Mouse (Mus musculus): ENCODE measurements around the gene Trap1. TPM values are rescaled to one million over a fixed set of nuclear protein-coding genes. Genes with fewer than 3 reads are reported as not detected.

Trap1 gene
- polyA plus RNA-seq, 1 experiment: 103 TPM

DNA sequence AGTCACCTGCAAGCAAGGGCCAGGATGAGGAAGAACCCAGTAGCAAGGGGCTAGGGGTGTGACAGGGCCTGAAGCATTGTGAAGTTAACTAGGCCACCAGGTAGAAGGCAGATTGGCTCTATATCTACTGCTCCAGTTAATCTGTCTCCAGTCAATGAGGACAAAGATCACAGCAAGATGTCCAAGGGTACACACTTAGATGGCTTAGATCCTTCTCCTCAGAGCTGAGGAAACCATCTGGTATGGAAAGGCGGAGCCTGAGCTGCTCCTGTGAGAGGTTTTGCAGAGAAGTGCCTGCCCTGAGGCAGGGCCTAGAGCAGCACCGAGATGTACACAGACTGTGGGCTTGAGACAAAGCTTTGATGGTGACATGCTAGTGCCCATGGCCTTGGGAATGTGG lies 33.5 kb downstream of the Trap1 start:
- no peak for TF ChIP-seq MYOG (IDR thresholded peaks at IDR 0.05; ENCODE audit: control insufficient read depth in 1 of 3, insufficient read depth in 1 of 3, insufficient read length in 2 of 3, low read depth in 2 of 3)
- no peak for TF ChIP-seq TCF12 (IDR thresholded peaks at IDR 0.05; ENCODE audit: insufficient read depth, poor library complexity, severe bottlenecking)
- TF ChIP-seq E2F4 (IDR thresholded peaks at IDR 0.05; ENCODE audit: insufficient read depth): no peak
- TF ChIP-seq MAX (IDR thresholded peaks at IDR 0.05; ENCODE audit: low read depth): no peak
- no peak for TF ChIP-seq REST (IDR thresholded peaks at IDR 0.05; ENCODE audit: insufficient read depth, insufficient read length)
- no peak for TF ChIP-seq USF1 (IDR thresholded peaks at IDR 0.05; ENCODE audit: low read depth)
- TF ChIP-seq SRF (IDR thresholded peaks at IDR 0.05; ENCODE audit: control insufficient read depth, insufficient read length, low read depth): no peak
- TF ChIP-seq TCF3 (IDR thresholded peaks at IDR 0.05; ENCODE audit: insufficient read length, low read depth): no peak
- no peak for TF ChIP-seq MYOD1 (IDR thresholded peaks at IDR 0.05; ENCODE audit: control insufficient read depth in 1 of 3, insufficient read length in 2 of 3, low read depth in 2 of 3)
- TF ChIP-seq POLR2A (IDR thresholded peaks at IDR 0.05; ENCODE audit: insufficient read length, low read depth): no peak
- TF ChIP-seq POLR2AphosphoS2 (IDR thresholded peaks at IDR 0.05; ENCODE audit: insufficient read length, low read depth): no peak
- no peak for TF ChIP-seq CEBPB (IDR thresholded peaks at IDR 0.05; ENCODE audit: insufficient read depth, poor library complexity, severe bottlenecking)
- no peaks in the 10 kb centered on the region for H3K79me2 ChIP-seq (ENCODE audit: control insufficient read depth, insufficient read depth)
- H3K4me2 ChIP-seq (ENCODE audit: low read depth): no peak overlapping the region
- no peak overlapping the region for H3ac ChIP-seq (ENCODE audit: control insufficient read depth, insufficient read length)
- peaks cover 30% of the 10 kb centered on the region for H3K36me3 ChIP-seq (ENCODE audit: control insufficient read depth, insufficient read depth)
- H3K27me3 ChIP-seq (ENCODE audit: control insufficient read depth, insufficient read depth, insufficient read length): no peaks in the 10 kb centered on the region
- no peak overlapping the region for H3K4me3 ChIP-seq

DNA sequence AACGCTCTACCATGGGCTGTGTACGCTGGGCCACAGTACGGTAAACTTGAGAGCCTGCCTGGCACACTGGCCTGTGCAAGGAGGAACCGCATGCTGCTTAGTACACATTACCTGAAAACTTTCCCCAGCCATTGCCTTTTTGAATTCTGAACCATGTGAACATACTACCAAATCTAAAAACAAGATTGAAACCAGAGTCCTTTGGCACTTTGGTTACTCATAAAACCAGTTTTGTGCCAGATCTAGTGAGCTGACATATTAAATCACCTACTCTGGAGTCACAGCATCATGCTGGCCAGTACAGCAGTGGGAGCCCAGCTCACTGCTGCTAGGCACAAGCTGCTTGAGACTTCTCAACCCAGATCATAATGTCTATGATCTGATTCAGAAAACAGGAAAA lies 36.0 kb downstream of the Trap1 start:
- H3K79me2 ChIP-seq (ENCODE audit: control insufficient read depth, insufficient read depth): no peaks in the 10 kb centered on the region
- peaks cover 27% of the 10 kb centered on the region for H3K36me3 ChIP-seq (ENCODE audit: control insufficient read depth, insufficient read depth)
- H3K4me2 ChIP-seq (ENCODE audit: low read depth): no peak overlapping the region
- TF ChIP-seq MYOG (IDR thresholded peaks at IDR 0.05; ENCODE audit: control insufficient read depth in 1 of 3, insufficient read depth in 1 of 3, insufficient read length in 2 of 3, low read depth in 2 of 3): no peak
- TF ChIP-seq SRF (IDR thresholded peaks at IDR 0.05; ENCODE audit: control insufficient read depth, insufficient read length, low read depth): no peak
- TF ChIP-seq USF1 (IDR thresholded peaks at IDR 0.05; ENCODE audit: low read depth): no peak
- no peak for TF ChIP-seq MYOD1 (IDR thresholded peaks at IDR 0.05; ENCODE audit: control insufficient read depth in 1 of 3, insufficient read length in 2 of 3, low read depth in 2 of 3)
- TF ChIP-seq POLR2AphosphoS2 (IDR thresholded peaks at IDR 0.05; ENCODE audit: insufficient read length, low read depth): no peak
- no peak overlapping the region for H3ac ChIP-seq (ENCODE audit: control insufficient read depth, insufficient read length)
- no peak overlapping the region for H3K4me3 ChIP-seq
- H3K27me3 ChIP-seq (ENCODE audit: control insufficient read depth, insufficient read depth, insufficient read length): no peaks in the 10 kb centered on the region

DNA sequence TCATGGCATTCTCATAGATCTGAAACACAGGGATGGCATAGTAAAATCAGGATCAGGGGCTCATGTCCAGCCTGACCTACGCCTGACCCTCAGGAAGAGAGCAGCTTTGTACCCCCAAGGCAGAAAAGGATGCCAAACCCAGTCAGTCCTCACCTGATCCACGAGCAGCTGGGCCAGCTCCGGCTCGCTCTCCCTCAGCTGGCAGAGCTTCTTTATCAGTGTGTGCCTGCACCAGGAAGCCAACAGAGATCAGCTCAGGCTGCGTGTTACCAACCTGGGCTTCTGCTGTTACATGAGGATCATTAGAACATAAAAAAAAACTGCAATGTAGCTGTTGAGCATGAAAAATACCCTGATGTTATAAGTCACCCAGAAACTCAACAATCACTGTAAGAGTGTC lies 37.4 kb downstream of the Trap1 start:
- Histone ChIP-seq H3K4me2 (ENCODE audit: low read depth) (no peak overlapping the region), H3K79me2 (ENCODE audit: control insufficient read depth, insufficient read depth) (no peaks in the 10 kb centered on the region), H3K36me3 (ENCODE audit: control insufficient read depth, insufficient read depth) (peaks cover 23% of the 10 kb centered on the region), H3ac (ENCODE audit: control insufficient read depth, insufficient read length) (no peak overlapping the region), H3K27me3 (ENCODE audit: control insufficient read depth, insufficient read depth, insufficient read length) (no peaks in the 10 kb centered on the region), H3K4me3 (no peak overlapping the region)
- TF ChIP-seq SRF (IDR thresholded peaks at IDR 0.05; ENCODE audit: control insufficient read depth, insufficient read length, low read depth): no peak
- TF ChIP-seq POLR2AphosphoS2 (IDR thresholded peaks at IDR 0.05; ENCODE audit: insufficient read length, low read depth): no peak
- TF ChIP-seq POLR2A (IDR thresholded peaks at IDR 0.05; ENCODE audit: insufficient read length, low read depth): no peak
- TF ChIP-seq MYOD1 (IDR thresholded peaks at IDR 0.05; ENCODE audit: control insufficient read depth in 1 of 3, insufficient read length in 2 of 3, low read depth in 2 of 3): no peak
- TF ChIP-seq REST (IDR thresholded peaks at IDR 0.05; ENCODE audit: insufficient read depth, insufficient read length): no peak
- no peak for TF ChIP-seq USF1 (IDR thresholded peaks at IDR 0.05; ENCODE audit: low read depth)
- no peak for TF ChIP-seq MYOG (IDR thresholded peaks at IDR 0.05; ENCODE audit: control insufficient read depth in 1 of 3, insufficient read depth in 1 of 3, insufficient read length in 2 of 3, low read depth in 2 of 3)
- TF ChIP-seq TCF3 (IDR thresholded peaks at IDR 0.05; ENCODE audit: insufficient read length, low read depth): no peak

GRCm38 (mm10) chr16:4037690-4038089 lies 39.9 kb downstream of the Trap1 start:
- no peak for TF ChIP-seq SRF (IDR thresholded peaks at IDR 0.05; ENCODE audit: control insufficient read depth, insufficient read length, low read depth)
- TF ChIP-seq MYOD1 (IDR thresholded peaks at IDR 0.05; ENCODE audit: control insufficient read depth in 1 of 3, insufficient read length in 2 of 3, low read depth in 2 of 3): no peak
- no peak for TF ChIP-seq REST (IDR thresholded peaks at IDR 0.05; ENCODE audit: insufficient read depth, insufficient read length)
- TF ChIP-seq POLR2AphosphoS2 (IDR thresholded peaks at IDR 0.05; ENCODE audit: insufficient read length, low read depth): no peak
- TF ChIP-seq MAX (IDR thresholded peaks at IDR 0.05; ENCODE audit: low read depth): no peak
- no peak for TF ChIP-seq TCF3 (IDR thresholded peaks at IDR 0.05; ENCODE audit: insufficient read length, low read depth)
- TF ChIP-seq POLR2A (IDR thresholded peaks at IDR 0.05; ENCODE audit: insufficient read length, low read depth): no peak
- no peak for TF ChIP-seq CEBPB (IDR thresholded peaks at IDR 0.05; ENCODE audit: insufficient read depth, poor library complexity, severe bottlenecking)
- TF ChIP-seq USF1 (IDR thresholded peaks at IDR 0.05; ENCODE audit: low read depth): no peak
- no peak for TF ChIP-seq TCF12 (IDR thresholded peaks at IDR 0.05; ENCODE audit: insufficient read depth, poor library complexity, severe bottlenecking)
- no peak for TF ChIP-seq MYOG (IDR thresholded peaks at IDR 0.05; ENCODE audit: control insufficient read depth in 1 of 3, insufficient read depth in 1 of 3, insufficient read length in 2 of 3, low read depth in 2 of 3)
- TF ChIP-seq E2F4 (IDR thresholded peaks at IDR 0.05; ENCODE audit: insufficient read depth): no peak
- no peak overlapping the region for H3ac ChIP-seq (ENCODE audit: control insufficient read depth, insufficient read length)
- no peak overlapping the region for H3K4me3 ChIP-seq
- H3K79me2 ChIP-seq (ENCODE audit: control insufficient read depth, insufficient read depth): no peaks in the 10 kb centered on the region
- no peaks in the 10 kb centered on the region for H3K27me3 ChIP-seq (ENCODE audit: control insufficient read depth, insufficient read depth, insufficient read length)
- H3K4me2 ChIP-seq (ENCODE audit: low read depth): no peak overlapping the region
- peaks cover 15% of the 10 kb centered on the region for H3K36me3 ChIP-seq (ENCODE audit: control insufficient read depth, insufficient read depth)

GRCm38 (mm10) chr16:4036807-4037206 lies 40.8 kb downstream of the Trap1 start, which contains the start of gene Dnase1:
TSS of gene Dnase1 (plus strand) at chr16:4036942.
- H3K4me2 ChIP-seq (ENCODE audit: low read depth): no peak within 1 kb of the TSS
- no peaks in the 10 kb centered on the region for H3K79me2 ChIP-seq (ENCODE audit: control insufficient read depth, insufficient read depth)
- no peak within 1 kb of the TSS for H3ac ChIP-seq (ENCODE audit: control insufficient read depth, insufficient read length)
- TF ChIP-seq POLR2AphosphoS2 (IDR thresholded peaks at IDR 0.05; ENCODE audit: insufficient read length, low read depth): no peak
- TF ChIP-seq REST (IDR thresholded peaks at IDR 0.05; ENCODE audit: insufficient read depth, insufficient read length): no peak
- TF ChIP-seq MAX (IDR thresholded peaks at IDR 0.05; ENCODE audit: low read depth): no peak
- TF ChIP-seq TCF12 (IDR thresholded peaks at IDR 0.05; ENCODE audit: insufficient read depth, poor library complexity, severe bottlenecking): no peak
- TF ChIP-seq MYOD1 (IDR thresholded peaks at IDR 0.05; ENCODE audit: control insufficient read depth in 1 of 3, insufficient read length in 2 of 3, low read depth in 2 of 3): no peak
- TF ChIP-seq USF1 (IDR thresholded peaks at IDR 0.05; ENCODE audit: low read depth): no peak
- TF ChIP-seq TCF3 (IDR thresholded peaks at IDR 0.05; ENCODE audit: insufficient read length, low read depth): no peak
- no peak for TF ChIP-seq POLR2A (IDR thresholded peaks at IDR 0.05; ENCODE audit: insufficient read length, low read depth)
- TF ChIP-seq MYOG (IDR thresholded peaks at IDR 0.05; ENCODE audit: control insufficient read depth in 1 of 3, insufficient read depth in 1 of 3, insufficient read length in 2 of 3, low read depth in 2 of 3): no peak
- no peak for TF ChIP-seq CEBPB (IDR thresholded peaks at IDR 0.05; ENCODE audit: insufficient read depth, poor library complexity, severe bottlenecking)
- no peak for TF ChIP-seq E2F4 (IDR thresholded peaks at IDR 0.05; ENCODE audit: insufficient read depth)
- TF ChIP-seq SRF (IDR thresholded peaks at IDR 0.05; ENCODE audit: control insufficient read depth, insufficient read length, low read depth): no peak
- no peak within 1 kb of the TSS for H3K4me3 ChIP-seq
- H3K27me3 ChIP-seq (ENCODE audit: control insufficient read depth, insufficient read depth, insufficient read length): no peaks in the 10 kb centered on the region
- peaks cover 9% of the 10 kb centered on the region for H3K36me3 ChIP-seq (ENCODE audit: control insufficient read depth, insufficient read depth)
